Mouse (Mus musculus) liver, embryonic 13.5 days (tissue): Measurements from ENCODE around the gene E2f6. TPM values are rescaled to one million over a fixed set of nuclear protein-coding genes. Genes with fewer than 3 reads are reported as not detected.

Experiments used
- microRNA-seq: library from miRNA; unstranded; fragments of <30 nt; microRNA quantifications from one replicate; pipeline ENCODE4, GENCODE M21; 2016
- polyA plus RNA-seq: library from polyadenylated mRNA; unstranded; fragments of >200 nt; fragmentation: Nextera tagmentation; extraction: Ambion mirVana; gene quantifications from 2 replicates; pipeline ENCODE4 v1.2.1, GENCODE M21; 2015

The E2f6 gene
- polyA plus RNA-seq, 1 experiment from 2014 or later: 22.6 TPM

Small RNA genes within 50 kb of the gene (microRNA-seq; reads per million reads assigned to microRNA genes)
- gene Gm44305: not detected

Other genes starting within 250 kb of the E2f6 start
- gene Lpin1, start 200.0 kb upstream of the E2f6 start, polyA plus RNA-seq: 5.3 and 6.8 TPM in 2 replicates
- not detected in 2 replicates for gene Ntsr2, start 157.6 kb upstream of the E2f6 start, polyA plus RNA-seq
- 0.61 and 0.68 TPM in 2 replicates for gene Greb1, start 10.1 kb upstream of the E2f6 start, polyA plus RNA-seq
- 7.0 and 7.7 TPM in 2 replicates for gene Rock2, start 83.9 kb downstream of the E2f6 start, polyA plus RNA-seq
- gene Pqlc3, start 189.4 kb downstream of the E2f6 start, polyA plus RNA-seq: 5.5 and 5.7 TPM in 2 replicates
- gene 2410004P03Rik, start 200.8 kb downstream of the E2f6 start, polyA plus RNA-seq: 0.14 and 0.16 TPM in 2 replicates